Mouse (Mus musculus): ENCODE data around the gene Iqsec1. TPM values are rescaled to one million over a fixed set of nuclear protein-coding genes. Genes with fewer than 3 reads are reported as not detected.

Gene Iqsec1
- total and polyA plus RNA-seq, 2 experiments from 2014 or later = 29.0 to 175 TPM

- 52% methylated on average over 9 of the region's 9 CpGs for WGBS
- no peak overlapping the region for H3K4me3 ChIP-seq (ENCODE audit: low read length)
- no peak for DNase-seq (ENCODE audit: low spot score)
- no peak overlapping the region for H3K9ac ChIP-seq (replicated peaks; ENCODE audit: low read length)
- H3K4me1 ChIP-seq (ENCODE audit: insufficient read depth, low read length) = no peaks in the 10 kb centered on the region
- no peaks in the 10 kb centered on the region for H3K36me3 ChIP-seq (ENCODE audit: insufficient read depth, low read length)
- H3K27me3 ChIP-seq (ENCODE audit: insufficient read depth, low read length) = no peaks in the 10 kb centered on the region
- H3K27ac ChIP-seq = no peak overlapping the region
- no peak for TF ChIP-seq CTCF (IDR thresholded peaks at IDR 0.05; ENCODE audit: low read depth)
- H3K4me2 ChIP-seq (ENCODE audit: low read depth, low read length) = no peak overlapping the region
- no peaks in the 10 kb centered on the region for H3K9me3 ChIP-seq (ENCODE audit: low read length)
- ATAC-seq = no peak
Observed at GRCm38 (mm10) chr6:90620791-90621583, 367.5 kb downstream of the Iqsec1 start.

GRCm38 (mm10) chr6:90619936-90620335 lies 368.5 kb downstream of the Iqsec1 start:
- 68% methylated on average over 5 of the region's 5 CpGs for WGBS
- no peak overlapping the region for H3K9ac ChIP-seq (replicated peaks; ENCODE audit: low read length)
- TF ChIP-seq CTCF (IDR thresholded peaks at IDR 0.05; ENCODE audit: low read depth) = no peak
- no peak overlapping the region for H3K4me2 ChIP-seq (ENCODE audit: low read depth, low read length)
- no peaks in the 10 kb centered on the region for H3K9me3 ChIP-seq (ENCODE audit: low read length)
- no peak overlapping the region for H3K27ac ChIP-seq
- H3K4me1 ChIP-seq (ENCODE audit: insufficient read depth, low read length) = no peaks in the 10 kb centered on the region
- no peaks in the 10 kb centered on the region for H3K36me3 ChIP-seq (ENCODE audit: insufficient read depth, low read length)
- no peaks in the 10 kb centered on the region for H3K27me3 ChIP-seq (ENCODE audit: insufficient read depth, low read length)
- no peak for DNase-seq (ENCODE audit: low spot score)
- no peak for ATAC-seq
- no peak overlapping the region for H3K4me3 ChIP-seq (ENCODE audit: low read length)

GRCm38 (mm10) chr6:90618821-90619636 lies 369.5 kb downstream of the Iqsec1 start:
- DNase-seq (ENCODE audit: low spot score) = no peak
- Histone ChIP-seq H3K36me3 (ENCODE audit: insufficient read depth, low read length) (no peaks in the 10 kb centered on the region), H3K4me3 (ENCODE audit: low read length) (no peak overlapping the region), H3K4me2 (ENCODE audit: low read depth, low read length) (no peak overlapping the region), H3K27ac (no peak overlapping the region), H3K27me3 (ENCODE audit: insufficient read depth, low read length) (no peaks in the 10 kb centered on the region), H3K4me1 (ENCODE audit: insufficient read depth, low read length) (no peaks in the 10 kb centered on the region), H3K9me3 (ENCODE audit: low read length) (no peaks in the 10 kb centered on the region), H3K9ac (replicated peaks; ENCODE audit: low read length) (no peak overlapping the region)
- WGBS = 77% methylated on average over 19 of the region's 19 CpGs
- ATAC-seq = no peak
- no peak for TF ChIP-seq CTCF (IDR thresholded peaks at IDR 0.05; ENCODE audit: low read depth)

GRCm38 (mm10) chr6:90618274-90618673 lies 370.2 kb downstream of the Iqsec1 start:
- H3K27me3 ChIP-seq (ENCODE audit: insufficient read depth, low read length) = no peaks in the 10 kb centered on the region
- no peak overlapping the region for H3K4me2 ChIP-seq (ENCODE audit: low read depth, low read length)
- H3K4me1 ChIP-seq (ENCODE audit: insufficient read depth, low read length) = no peaks in the 10 kb centered on the region
- H3K27ac ChIP-seq = no peak overlapping the region
- TF ChIP-seq CTCF (IDR thresholded peaks at IDR 0.05; ENCODE audit: low read depth) = no peak
- no peak overlapping the region for H3K4me3 ChIP-seq (ENCODE audit: low read length)
- no peak for ATAC-seq
- 76% methylated on average over 4 of the region's 4 CpGs for WGBS
- DNase-seq (ENCODE audit: low spot score) = no peak
- no peaks in the 10 kb centered on the region for H3K36me3 ChIP-seq (ENCODE audit: insufficient read depth, low read length)
- H3K9me3 ChIP-seq (ENCODE audit: low read length) = no peaks in the 10 kb centered on the region
- H3K9ac ChIP-seq (replicated peaks; ENCODE audit: low read length) = no peak overlapping the region

- Histone ChIP-seq H3K36me3 (ENCODE audit: insufficient read depth, low read length) (no peaks in the 10 kb centered on the region), H3K4me2 (ENCODE audit: low read depth, low read length) (no peak overlapping the region), H3K27me3 (ENCODE audit: insufficient read depth, low read length) (no peaks in the 10 kb centered on the region), H3K9me3 (ENCODE audit: low read length) (no peaks in the 10 kb centered on the region), H3K27ac (no peak overlapping the region), H3K4me1 (ENCODE audit: insufficient read depth, low read length) (no peaks in the 10 kb centered on the region), H3K9ac (replicated peaks; ENCODE audit: low read length) (no peak overlapping the region), H3K4me3 (ENCODE audit: low read length) (no peak overlapping the region)
- 87% methylated on average over 6 of the region's 6 CpGs for WGBS
- no peak for ATAC-seq
- no peak for DNase-seq (ENCODE audit: low spot score)
- TF ChIP-seq CTCF (IDR thresholded peaks at IDR 0.05; ENCODE audit: low read depth) = no peak
Observed at GRCm38 (mm10) chr6:90616481-90616880, 372.0 kb downstream of the Iqsec1 start.

GRCm38 (mm10) chr6:90615991-90616390 lies 372.5 kb downstream of the Iqsec1 start:
- H3K27me3 ChIP-seq (ENCODE audit: insufficient read depth, low read length) = no peaks in the 10 kb centered on the region
- H3K4me2 ChIP-seq (ENCODE audit: low read depth, low read length) = no peak overlapping the region
- WGBS = 76% methylated on average over 6 of the region's 6 CpGs
- H3K27ac ChIP-seq = no peak overlapping the region
- H3K4me1 ChIP-seq (ENCODE audit: insufficient read depth, low read length) = no peaks in the 10 kb centered on the region
- no peak for DNase-seq (ENCODE audit: low spot score)
- no peaks in the 10 kb centered on the region for H3K36me3 ChIP-seq (ENCODE audit: insufficient read depth, low read length)
- no peaks in the 10 kb centered on the region for H3K9me3 ChIP-seq (ENCODE audit: low read length)
- H3K9ac ChIP-seq (replicated peaks; ENCODE audit: low read length) = no peak overlapping the region
- no peak for ATAC-seq
- no peak for TF ChIP-seq CTCF (IDR thresholded peaks at IDR 0.05; ENCODE audit: low read depth)
- no peak overlapping the region for H3K4me3 ChIP-seq (ENCODE audit: low read length)

Data from hindbrain, postnatal 0 days (tissue).